Mouse (Mus musculus) kidney, postnatal 0 days (tissue): ENCODE measurements around the gene Cdk1. TPM values are rescaled to one million over a fixed set of nuclear protein-coding genes. Genes with fewer than 3 reads are reported as not detected.

Experiments used
- ATAC-seq: fragments of 200-750 bp; cut with Nextera tagmentation; replicated peaks from 2 replicates; pipeline ENCODE4 v1.8.0; 2017; ENCODE audit warnings: low read depth, moderate number of reproducible peaks, moderate TSS enrichment, moderate library complexity; ENCODE audit not compliant: low FRiP score
- DNase-seq: peaks from one replicate; pipeline ENCODE4 v3.0.0-alpha.2; 2016; ENCODE audit warnings: low spot score
- H3K27ac ChIP-seq: fragments of 300-500 bp; sonication (generic); 2 replicates; pipeline ENCODE4 v1.5.1; 2014; ENCODE audit warnings: mild to moderate bottlenecking
- H3K27me3 ChIP-seq: fragments of 300-500 bp; sonication (generic); 2 replicates; pipeline ENCODE4 v1.6.1; 2014; ENCODE audit warnings: low read length, mixed read lengths; ENCODE audit not compliant: insufficient read depth
- H3K36me3 ChIP-seq: fragments of 300-500 bp; sonication (generic); 2 replicates; pipeline ENCODE4 v1.6.1; 2014; ENCODE audit warnings: low read length, mixed read lengths; ENCODE audit not compliant: insufficient read depth
- H3K4me1 ChIP-seq: fragments of 300-500 bp; sonication (generic); replicated peaks from 2 replicates; pipeline ENCODE4 v1.6.1; 2014; ENCODE audit warnings: antibody characterized with exemption, low read length, mixed read lengths; ENCODE audit not compliant: insufficient read depth
- H3K4me2 ChIP-seq: fragments of 300-500 bp; sonication (generic); 2 replicates; pipeline ENCODE4 v1.6.1; 2014; ENCODE audit warnings: mild to moderate bottlenecking, low read length, moderate library complexity, mixed read lengths
- H3K4me3 ChIP-seq: fragments of 300-500 bp; sonication (generic); replicated peaks from 2 replicates; pipeline ENCODE4 v1.5.1; 2014; ENCODE audit warnings: low read depth, low read length
- H3K9ac ChIP-seq: fragments of 300-500 bp; sonication (generic); 2 replicates; pipeline ENCODE4 v1.6.1; 2014; ENCODE audit warnings: low read depth, low read length
- H3K9me3 ChIP-seq: fragments of 300-500 bp; sonication (generic); replicated peaks from 2 replicates; pipeline ENCODE4 v1.6.1; 2016; ENCODE audit warnings: low read length, inconsistent platforms, mixed read lengths
- CTCF ChIP-seq: IDR thresholded peaks from 2 replicates; pipeline ENCODE4 v1.5.1; 2016; ENCODE audit warnings: antibody characterized with exemption, low read depth, mild to moderate bottlenecking, moderate library complexity
- WGBS: fragments of 180-500 bp; shearing (Covaris S2); extraction: QIAGEN DNeasy Blood & Tissue Kit; methylation state at CpG from one replicate; pipeline ENCODE4 v1.1.7; 2014; 5-methylcytosine and 5-hydroxymethylcytosine counted together
- polyA plus RNA-seq: library from polyadenylated mRNA; unstranded; fragments of >200 nt; fragmentation: Nextera tagmentation; extraction: Ambion mirVana; gene quantifications from 2 replicates; pipeline ENCODE4 v1.2.1, GENCODE M21; 2015

The Cdk1 gene
- polyA plus RNA-seq, 1 experiment from 2014 or later: 230 TPM

- no peak overlapping the region for H3K4me2 ChIP-seq
- H3K9me3 ChIP-seq: no peaks in the 10 kb centered on the region
- H3K9ac ChIP-seq: no peak overlapping the region
- no peak overlapping the region for H3K27ac ChIP-seq
- no peak overlapping the region for H3K4me3 ChIP-seq
- no peaks in the 10 kb centered on the region for H3K27me3 ChIP-seq
- DNase-seq (no peak), ATAC-seq (no peak)
- TF ChIP-seq CTCF: no peak
- H3K36me3 ChIP-seq: peaks cover 4% of the 10 kb centered on the region
- H3K4me1 ChIP-seq: no peaks in the 10 kb centered on the region
- WGBS: 90% methylated on average over 6 of the region's 6 CpGs
Observed at GRCm38 (mm10) chr10:69288720-69289119, 64.0 kb downstream of the Cdk1 start.

- 65% methylated on average over 4 of the region's 4 CpGs for WGBS
- Histone ChIP-seq H3K9me3 (no peaks in the 10 kb centered on the region), H3K36me3 (peaks cover 4% of the 10 kb centered on the region), H3K4me1 (no peaks in the 10 kb centered on the region), H3K9ac (no peak overlapping the region), H3K27me3 (no peaks in the 10 kb centered on the region), H3K4me2 (no peak overlapping the region), H3K4me3 (no peak overlapping the region), H3K27ac (no peak overlapping the region)
- no peak for ATAC-seq
- no peak for TF ChIP-seq CTCF
- DNase-seq: no peak
Observed at GRCm38 (mm10) chr10:69288086-69288485, 64.7 kb downstream of the Cdk1 start.

GRCm38 (mm10) chr10:69286939-69287338 lies 65.8 kb downstream of the Cdk1 start:
- DNase-seq: no peak
- H3K4me3 ChIP-seq: no peak overlapping the region
- no peaks in the 10 kb centered on the region for H3K4me1 ChIP-seq
- no peak overlapping the region for H3K9ac ChIP-seq
- no peaks in the 10 kb centered on the region for H3K27me3 ChIP-seq
- H3K27ac ChIP-seq: no peak overlapping the region
- peaks cover 12% of the 10 kb centered on the region for H3K36me3 ChIP-seq
- no peaks in the 10 kb centered on the region for H3K9me3 ChIP-seq
- no peak overlapping the region for H3K4me2 ChIP-seq
- TF ChIP-seq CTCF: no peak
- 90% methylated on average over 3 of the region's 3 CpGs for WGBS
- ATAC-seq: no peak

Other genes starting within 250 kb of the Cdk1 start
- 23.3 and 24.6 TPM in 2 replicates for gene Rhobtb1, start 201.5 kb downstream of the Cdk1 start, polyA plus RNA-seq
- gene A930033H14Rik, start 139.8 kb downstream of the Cdk1 start, polyA plus RNA-seq: 2.3 and 2.9 TPM in 2 replicates
- 48.8 and 52.4 TPM in 2 replicates for gene Ank3, start 45.8 kb upstream of the Cdk1 start, polyA plus RNA-seq